Mouse (Mus musculus) myocyte (in vitro differentiated cells): ENCODE measurements around the gene Slc5a10. TPM values are rescaled to one million over a fixed set of nuclear protein-coding genes. Genes with fewer than 3 reads are reported as not detected.

Experiments used
- H3K27me3 ChIP-seq: one replicate; pipeline ENCODE4 v1.6.1; 2011; ENCODE audit not compliant: control insufficient read depth, insufficient read depth, insufficient read length
- H3K36me3 ChIP-seq: one replicate; pipeline ENCODE4 v1.6.1; 2011; ENCODE audit not compliant: control insufficient read depth, insufficient read depth
- H3K4me2 ChIP-seq: one replicate; pipeline ENCODE4 v1.6.1; 2011; ENCODE audit warnings: low read depth, control low read depth
- H3K4me3 ChIP-seq: one replicate; pipeline ENCODE4 v1.5.1; 2011; ENCODE audit warnings: mild to moderate bottlenecking, control low read depth, moderate library complexity
- H3K79me2 ChIP-seq: one replicate; pipeline ENCODE4 v1.6.1; 2011; ENCODE audit not compliant: control insufficient read depth, insufficient read depth
- H3ac ChIP-seq: one replicate; pipeline ENCODE4 v1.6.1; 2011; ENCODE audit not compliant: control insufficient read depth, insufficient read length
- CEBPB ChIP-seq: IDR thresholded peaks from 2 replicates; pipeline ENCODE4 v1.6.1; 2011; ENCODE audit warnings: mild to moderate bottlenecking, moderate library complexity; ENCODE audit not compliant: poor library complexity, insufficient read depth, severe bottlenecking
- E2F4 ChIP-seq: IDR thresholded peaks from one replicate; pipeline ENCODE4 v1.6.1; 2011; ENCODE audit warnings: mild to moderate bottlenecking, control low read depth, moderate library complexity; ENCODE audit not compliant: insufficient read depth
- MAX ChIP-seq: IDR thresholded peaks from one replicate; pipeline ENCODE4 v1.6.1; 2011; ENCODE audit warnings: low read depth, mild to moderate bottlenecking, control low read depth
- MYOD1 ChIP-seq, 3 experiments: IDR thresholded peaks; one replicate each; pipeline ENCODE4 v1.6.1; 2011; ENCODE audit warnings: control low read depth in 2 of 3, low read depth in 2 of 3, mild to moderate bottlenecking in 2 of 3, moderate library complexity in 1 of 3; ENCODE audit not compliant: insufficient read length in 2 of 3, control insufficient read depth in 1 of 3
- MYOG ChIP-seq, 3 experiments: IDR thresholded peaks; one replicate each; pipeline ENCODE4 v1.6.1; 2011; ENCODE audit warnings: control low read depth in 2 of 3, low read depth in 2 of 3, mild to moderate bottlenecking in 2 of 3; ENCODE audit not compliant: insufficient read length in 2 of 3, control insufficient read depth in 1 of 3, insufficient read depth in 1 of 3
- POLR2A ChIP-seq: IDR thresholded peaks from one replicate; pipeline ENCODE4 v1.6.1; 2011; ENCODE audit warnings: low read depth, mild to moderate bottlenecking, control low read depth, moderate library complexity; ENCODE audit not compliant: insufficient read length
- POLR2AphosphoS2 ChIP-seq: IDR thresholded peaks from one replicate; pipeline ENCODE4 v1.6.1; 2011; ENCODE audit warnings: low read depth, control low read depth; ENCODE audit not compliant: insufficient read length
- REST ChIP-seq: IDR thresholded peaks from one replicate; pipeline ENCODE4 v1.6.1; 2011; ENCODE audit warnings: mild to moderate bottlenecking, control low read depth, moderate library complexity; ENCODE audit not compliant: insufficient read depth, insufficient read length
- SRF ChIP-seq: IDR thresholded peaks from one replicate; pipeline ENCODE4 v1.6.1; 2011; ENCODE audit warnings: low read depth; ENCODE audit not compliant: control insufficient read depth, insufficient read length
- TCF12 ChIP-seq: IDR thresholded peaks from one replicate; pipeline ENCODE4 v1.6.1; 2011; ENCODE audit warnings: mild to moderate bottlenecking, control low read depth; ENCODE audit not compliant: poor library complexity, insufficient read depth, severe bottlenecking
- TCF3 ChIP-seq: IDR thresholded peaks from one replicate; pipeline ENCODE4 v1.6.1; 2011; ENCODE audit warnings: low read depth, control low read depth; ENCODE audit not compliant: insufficient read length
- USF1 ChIP-seq: IDR thresholded peaks from one replicate; pipeline ENCODE4 v1.6.1; 2011; ENCODE audit warnings: low read depth, mild to moderate bottlenecking, control low read depth, moderate library complexity
- polyA plus RNA-seq: library from polyadenylated mRNA; unstranded; fragments of >200 nt; fragmentation: generic; extraction: Trizol; gene quantifications from one replicate; pipeline ENCODE4 v1.2.1, GENCODE M21; 2012; ENCODE audit warnings: missing spikeins

Gene Slc5a10
- polyA plus RNA-seq, 1 experiment = 0.05 TPM

DNA sequence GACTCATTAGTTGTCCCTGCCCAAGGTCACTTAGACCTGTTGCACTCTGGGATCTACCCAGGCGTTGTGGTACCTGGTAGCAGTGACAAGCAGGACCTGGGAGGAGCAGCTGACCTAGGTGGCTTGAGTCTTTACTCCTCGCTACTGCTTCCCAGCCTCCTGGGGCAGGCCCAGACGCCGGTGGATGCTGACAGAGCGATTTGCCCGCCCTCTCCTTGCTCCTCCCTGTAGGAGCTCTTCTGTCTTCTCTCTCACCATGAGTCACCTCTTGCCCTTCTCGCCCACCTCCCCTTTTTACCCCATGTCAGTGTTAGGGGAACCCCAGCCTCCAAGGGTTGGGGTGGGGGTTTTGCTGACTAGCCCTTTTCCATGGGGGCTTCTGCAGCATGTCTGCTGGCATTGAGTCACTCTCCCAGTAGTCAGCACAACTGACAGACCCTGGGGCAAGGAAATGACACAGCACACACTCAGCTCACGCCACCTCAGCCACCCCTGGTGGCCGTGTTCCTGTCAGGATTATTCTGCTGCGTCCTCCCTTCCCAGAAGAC is 33.6 kb downstream of the Slc5a10 start:
- no peak for TF ChIP-seq MYOG (IDR thresholded peaks at IDR 0.05; ENCODE audit: control insufficient read depth in 1 of 3, insufficient read depth in 1 of 3, insufficient read length in 2 of 3, low read depth in 2 of 3)
- TF ChIP-seq TCF12 = no peak
- no peak for TF ChIP-seq POLR2A
- TF ChIP-seq TCF3 = no peak
- no peak for TF ChIP-seq MAX
- TF ChIP-seq POLR2AphosphoS2 = no peak
- no peak for TF ChIP-seq CEBPB
- no peak for TF ChIP-seq MYOD1 (IDR thresholded peaks at IDR 0.05; ENCODE audit: control insufficient read depth in 1 of 3, insufficient read length in 2 of 3, low read depth in 2 of 3)
- no peak for TF ChIP-seq REST
- TF ChIP-seq E2F4 = no peak
- no peak for TF ChIP-seq SRF
- no peak for TF ChIP-seq USF1
- H3K4me3 ChIP-seq = no peak overlapping the region

DNA sequence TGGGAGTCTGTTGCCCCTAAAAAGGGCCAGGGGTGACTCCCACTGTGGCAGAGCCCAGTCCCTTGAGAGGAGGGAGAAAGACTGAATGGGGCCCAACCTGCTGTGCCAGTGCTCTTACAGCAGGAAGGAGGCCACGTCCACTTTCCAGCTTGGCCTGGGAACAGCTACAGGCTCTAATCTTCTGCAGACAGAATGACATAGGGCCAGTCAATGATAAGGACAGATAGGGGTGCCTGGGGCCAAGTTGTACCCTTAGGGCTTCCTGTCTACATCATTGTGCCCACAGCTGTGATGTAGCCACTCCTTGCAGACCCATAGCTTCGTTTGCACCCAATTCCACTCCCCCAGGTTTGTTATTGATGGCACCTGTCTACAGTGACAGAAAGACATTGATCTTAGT is 34.5 kb downstream of the Slc5a10 start:
- Histone ChIP-seq H3K4me2 (no peak overlapping the region), H3K79me2 (no peaks in the 10 kb centered on the region), H3K36me3 (no peaks in the 10 kb centered on the region), H3K27me3 (no peaks in the 10 kb centered on the region), H3ac (no peak overlapping the region), H3K4me3 (no peak overlapping the region)
- TF ChIP-seq REST = no peak
- TF ChIP-seq SRF = no peak
- TF ChIP-seq POLR2AphosphoS2 = no peak
- TF ChIP-seq E2F4 = no peak
- TF ChIP-seq MAX = no peak
- no peak for TF ChIP-seq MYOD1 (IDR thresholded peaks at IDR 0.05; ENCODE audit: control insufficient read depth in 1 of 3, insufficient read length in 2 of 3, low read depth in 2 of 3)
- TF ChIP-seq TCF12 = no peak
- TF ChIP-seq POLR2A = no peak
- TF ChIP-seq TCF3 = no peak
- TF ChIP-seq MYOG (IDR thresholded peaks at IDR 0.05; ENCODE audit: control insufficient read depth in 1 of 3, insufficient read depth in 1 of 3, insufficient read length in 2 of 3, low read depth in 2 of 3) = no peak
- no peak for TF ChIP-seq CEBPB
- no peak for TF ChIP-seq USF1

More for the DNA sequence above, 33.6 kb downstream of the Slc5a10 start:
- H3K36me3 ChIP-seq = no peaks in the 10 kb centered on the region
- H3K79me2 ChIP-seq = no peaks in the 10 kb centered on the region
- H3K4me2 ChIP-seq = no peak overlapping the region
- H3ac ChIP-seq = no peak overlapping the region
- H3K27me3 ChIP-seq = no peaks in the 10 kb centered on the region

DNA sequence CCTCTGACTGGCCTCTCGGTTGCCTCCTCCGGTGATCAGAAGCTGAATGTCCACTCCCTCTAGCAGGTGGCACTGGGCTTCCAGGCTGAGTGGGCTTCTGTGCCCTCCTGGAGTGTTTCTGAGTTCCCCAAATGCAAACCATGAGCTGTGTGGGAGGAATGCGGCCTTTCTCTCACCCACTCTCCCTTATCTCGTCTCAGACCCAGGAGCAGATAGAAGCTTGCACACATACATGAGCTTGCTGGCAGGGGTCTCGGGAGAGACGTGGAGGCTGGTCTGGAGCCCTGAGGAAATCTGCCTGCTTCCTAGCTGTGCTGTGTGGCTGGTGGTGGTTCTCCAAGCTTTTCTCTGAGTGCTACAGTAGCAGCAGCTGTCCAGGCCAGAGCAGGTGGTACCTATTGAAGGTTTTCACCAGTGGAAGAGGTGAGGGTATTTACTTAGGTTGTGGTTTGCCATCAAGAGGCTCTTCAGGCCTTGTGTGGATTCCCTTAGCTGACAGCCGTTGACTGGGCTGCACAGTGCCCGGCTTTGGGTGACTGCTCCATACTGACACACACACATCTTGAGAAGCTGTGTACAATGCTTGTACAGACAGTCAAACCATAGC is 35.4 kb downstream of the Slc5a10 start:
- Histone ChIP-seq H3K4me2 (no peak overlapping the region), H3K79me2 (no peaks in the 10 kb centered on the region), H3K4me3 (no peak overlapping the region), H3ac (no peak overlapping the region), H3K27me3 (peaks cover 5% of the 10 kb centered on the region), H3K36me3 (no peaks in the 10 kb centered on the region)
- TF ChIP-seq POLR2AphosphoS2 (no peak), CEBPB (no peak), TCF3 (no peak), MYOD1 (IDR thresholded peaks at IDR 0.05; ENCODE audit: control insufficient read depth in 1 of 3, insufficient read length in 2 of 3, low read depth in 2 of 3) (no peak), SRF (no peak), MAX (no peak), E2F4 (no peak)

DNA sequence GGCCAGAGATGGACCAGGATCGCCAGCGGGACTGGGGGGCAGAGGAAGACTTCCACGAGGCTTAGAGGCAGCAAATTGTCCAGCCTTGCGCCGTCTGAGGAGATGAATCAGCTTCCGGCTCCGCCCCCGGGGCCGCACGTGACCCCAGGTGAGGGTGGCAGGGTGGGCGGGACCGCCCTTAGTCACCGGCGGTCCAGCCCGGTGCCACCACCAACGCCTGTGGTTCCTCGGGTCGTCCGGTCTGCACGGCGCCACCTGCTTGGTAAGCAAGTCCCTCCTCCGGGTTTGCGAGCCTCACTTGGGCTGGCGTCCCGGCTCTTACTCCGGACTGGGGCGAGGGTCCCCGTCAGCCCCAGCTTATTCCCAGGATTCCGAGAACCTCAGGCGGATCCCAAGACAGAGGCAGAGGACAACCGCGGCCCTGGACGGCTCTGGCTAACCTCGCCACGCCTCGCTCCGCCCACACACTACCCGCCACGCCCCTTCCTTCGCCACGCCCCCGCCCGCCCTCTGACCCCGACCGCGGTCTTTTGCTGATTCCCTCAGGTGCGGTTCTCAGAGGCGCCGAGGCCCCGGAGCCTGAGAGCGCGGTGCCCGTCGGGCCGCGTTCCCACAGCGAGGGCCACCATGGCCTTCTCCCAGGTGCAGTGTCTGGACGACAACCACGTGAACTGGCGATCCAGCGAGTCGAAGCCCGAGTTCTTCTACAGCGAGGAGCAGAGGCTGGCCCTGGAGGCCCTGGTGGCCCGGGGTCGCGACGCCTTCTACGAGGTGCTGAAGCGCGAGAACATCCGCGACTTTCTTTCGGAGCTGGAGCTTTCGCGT is 36.5 kb downstream of the Slc5a10 start, which contains the start of gene Fam83g:
Gene Fam83g (plus strand): TSS at position 185 of the 825 bp plus-strand sequence.
- no peak for TF ChIP-seq REST
- TF ChIP-seq MYOD1 (IDR thresholded peaks at IDR 0.05; ENCODE audit: control insufficient read depth in 1 of 3, insufficient read length in 2 of 3, low read depth in 2 of 3) = no peak
- TF ChIP-seq POLR2AphosphoS2 = no peak
- no peak for TF ChIP-seq E2F4
- no peak for TF ChIP-seq CEBPB
- no peak for TF ChIP-seq MAX
- TF ChIP-seq MYOG (IDR thresholded peaks at IDR 0.05; ENCODE audit: control insufficient read depth in 1 of 3, insufficient read depth in 1 of 3, insufficient read length in 2 of 3, low read depth in 2 of 3) = no peak
- no peak for TF ChIP-seq POLR2A
- TF ChIP-seq TCF3 = no peak
- no peak for TF ChIP-seq TCF12
- TF ChIP-seq USF1 = no peak
- no peak for TF ChIP-seq SRF
- Histone ChIP-seq H3K36me3 (no peaks in the 10 kb centered on the region), H3K4me2 (no peak within 1 kb of the TSS), H3K4me3 (no peak within 1 kb of the TSS), H3K79me2 (no peaks in the 10 kb centered on the region), H3ac (no peak within 1 kb of the TSS), H3K27me3 (peaks cover 8% of the 10 kb centered on the region)
